Mouse (Mus musculus) CH12.LX (cell line): ENCODE data around the gene Agmat. TPM values are rescaled to one million over a fixed set of nuclear protein-coding genes. Genes with fewer than 3 reads are reported as not detected.

ENCODE experiments used
- DNase-seq: peaks from one replicate; pipeline ENCODE4 v3.0.0-alpha.2; 2013; ENCODE audit errors: extremely low read depth
- H3K27ac ChIP-seq: 2 replicates; pipeline ENCODE4 v1.5.1; 2012; ENCODE audit warnings: low read depth, mild to moderate bottlenecking, control low read depth, moderate library complexity; ENCODE audit not compliant: insufficient read depth
- H3K27me3 ChIP-seq: replicated peaks from 2 replicates; pipeline ENCODE3; 2012; ENCODE audit warnings: inconsistent platforms
- H3K36me3 ChIP-seq, 2 experiments: replicated peaks in 1 of 2; 2 replicates each; pipeline versions ENCODE3 to v1.6.1; 2012; ENCODE audit warnings: inconsistent platforms in 1 of 2, low read length in 1 of 2, mild to moderate bottlenecking in 1 of 2, mixed read lengths in 1 of 2, moderate library complexity in 1 of 2; ENCODE audit not compliant: control insufficient read depth in 1 of 2, insufficient read depth in 1 of 2
- H3K4me1 ChIP-seq, 2 experiments: 2 replicates each; pipeline ENCODE4 v1.6.1; 2012; ENCODE audit warnings: inconsistent platforms in 1 of 2, moderate library complexity in 1 of 2; ENCODE audit not compliant: insufficient read depth in 2 of 2, control insufficient read depth in 1 of 2
- H3K4me2 ChIP-seq: 2 replicates; pipeline ENCODE4 v1.6.1; 2012; ENCODE audit warnings: low read depth, mild to moderate bottlenecking, control low read depth; ENCODE audit not compliant: poor library complexity, insufficient read depth, severe bottlenecking
- H3K4me3 ChIP-seq, 3 experiments: fragments of 150-350 bp in 1 of 3; sonication (generic) in 1 of 3; replicated peaks in 1 of 3; 2 replicates each; pipeline versions ENCODE3 to v1.5.1; 2011 to 2012; ENCODE audit warnings: low read depth in 2 of 3, low read length in 2 of 3, mild to moderate bottlenecking in 2 of 3, moderate library complexity in 2 of 3, control low read depth in 1 of 3, improper control_type of control experiment in 1 of 3, inconsistent platforms in 1 of 3, mixed read lengths in 1 of 3; ENCODE audit not compliant: poor library complexity in 1 of 3
- H3K79me2 ChIP-seq: replicated peaks from 2 replicates; pipeline ENCODE4 v1.6.1; 2012; ENCODE audit warnings: mild to moderate bottlenecking, moderate library complexity; ENCODE audit not compliant: control insufficient read depth, poor library complexity, insufficient read depth, severe bottlenecking; ENCODE audit errors: extremely low read depth
- H3K9ac ChIP-seq: 2 replicates; pipeline ENCODE4 v1.6.1; 2012; ENCODE audit warnings: low read depth, mild to moderate bottlenecking, control low read depth, moderate library complexity; ENCODE audit not compliant: insufficient read depth
- H3K9me3 ChIP-seq: replicated peaks from 2 replicates; pipeline ENCODE3; 2012; ENCODE audit warnings: low read length, inconsistent platforms, mixed read lengths
- CTCF ChIP-seq, 2 experiments: IDR thresholded peaks in 1 of 2; conservative IDR thresholded peaks in 1 of 2; 2 replicates each; pipeline ENCODE4 v1.5.1; 2011 to 2012; ENCODE audit warnings: low read depth in 2 of 2, low read length in 2 of 2, improper control_type of control experiment in 1 of 2, inconsistent platforms in 1 of 2, mild to moderate bottlenecking in 1 of 2, moderate library complexity in 1 of 2
- ELF1 ChIP-seq: IDR thresholded peaks from 2 replicates; pipeline ENCODE4 v1.6.1; 2014; ENCODE audit warnings: low read depth, mild to moderate bottlenecking, inconsistent platforms, low read length, improper control_type of control experiment
- IRF4 ChIP-seq: IDR thresholded peaks from 2 replicates; pipeline ENCODE4 v1.6.1; 2014; ENCODE audit warnings: low read depth, mild to moderate bottlenecking, inconsistent platforms, low read length, improper control_type of control experiment
- MAFK ChIP-seq: IDR thresholded peaks from 2 replicates; pipeline ENCODE4 v1.6.1; 2011; ENCODE audit warnings: low read length, improper control_type of control experiment; ENCODE audit not compliant: insufficient replicate concordance
- MAX ChIP-seq: IDR thresholded peaks from 2 replicates; pipeline ENCODE4 v1.6.1; 2011; ENCODE audit warnings: low read length, improper control_type of control experiment
- MAZ ChIP-seq: IDR thresholded peaks from 2 replicates; pipeline ENCODE4 v1.6.1; 2012; ENCODE audit warnings: low read depth, mild to moderate bottlenecking, inconsistent platforms, low read length, improper control_type of control experiment, moderate library complexity
- MEF2A ChIP-seq: IDR thresholded peaks from 2 replicates; pipeline ENCODE4 v1.6.1; 2014; ENCODE audit warnings: low read depth, mild to moderate bottlenecking, inconsistent platforms, low read length, improper control_type of control experiment, borderline replicate concordance
- MXI1 ChIP-seq: IDR thresholded peaks from 2 replicates; pipeline ENCODE4 v1.6.1; 2011; ENCODE audit warnings: mild to moderate bottlenecking, low read depth, low read length, improper control_type of control experiment
- MYC ChIP-seq: IDR thresholded peaks from 2 replicates; pipeline ENCODE4 v1.6.1; 2011; ENCODE audit warnings: low read depth, mild to moderate bottlenecking, improper control_type of control experiment, low read length
- NELFE ChIP-seq: IDR thresholded peaks from 2 replicates; pipeline ENCODE4 v1.6.1; 2011; ENCODE audit warnings: low read depth, low read length, improper control_type of control experiment
- RAD21 ChIP-seq: IDR thresholded peaks from 2 replicates; pipeline ENCODE4 v1.6.1; 2011; ENCODE audit warnings: low read depth, mild to moderate bottlenecking, low read length, improper control_type of control experiment, moderate library complexity
- RCOR1 ChIP-seq: conservative IDR thresholded peaks from 2 replicates; pipeline ENCODE4 v1.6.1; 2012; ENCODE audit warnings: low read depth, mild to moderate bottlenecking, inconsistent platforms, low read length, improper control_type of control experiment
- TBP ChIP-seq: conservative IDR thresholded peaks from 2 replicates; pipeline ENCODE4 v1.6.1; 2011; ENCODE audit warnings: low read depth, low read length, improper control_type of control experiment
- UBTF ChIP-seq: IDR thresholded peaks from 2 replicates; pipeline ENCODE4 v1.6.1; 2012; ENCODE audit warnings: low read depth, mild to moderate bottlenecking, inconsistent platforms, low read length, improper control_type of control experiment, moderate library complexity
- ZC3H11A ChIP-seq: IDR thresholded peaks from 2 replicates; pipeline ENCODE4 v1.6.1; 2012; ENCODE audit warnings: low read depth, mild to moderate bottlenecking, inconsistent platforms, low read length, improper control_type of control experiment
- ZKSCAN1 ChIP-seq: IDR thresholded peaks from 2 replicates; pipeline ENCODE4 v1.6.1; 2012; ENCODE audit warnings: low read depth, inconsistent platforms, low read length, improper control_type of control experiment, borderline replicate concordance
- dilution Hi-C: fragments of 300-500 bp; cut with MboI; formaldehyde crosslinking; loops from 2 replicates; pipeline ENCODE4 v1.14.3; 2020; ENCODE audit warnings: low sequenced_read_pairs; ENCODE audit not compliant: extremely low pct_unique_long_range_greater_than_20kb, extremely low pct_ligation_motif_present
- in situ Hi-C: fragments of 300-500 bp; cut with MboI; formaldehyde crosslinking; loops from 3 replicates; pipeline ENCODE4 v1.14.3; 2019; ENCODE audit warnings: low sequenced_read_pairs, low pct_ligation_motif_present, low pct_unique_long_range_greater_than_20kb, mixed read lengths
- polyA plus RNA-seq: library from polyadenylated mRNA; unstranded; fragments of >175 nt; gene quantifications from 2 replicates; pipeline ENCODE4 v1.2.1, GENCODE M21; 2012; ENCODE audit warnings: low read depth; ENCODE audit not compliant: insufficient read length
- total RNA-seq, 2 experiments: library from RNA; depleted of rRNA; stranded (reverse); fragments of 300-350 nt in 1 of 2; fragments of >200 nt in 1 of 2; gene quantifications; 2 replicates each; pipeline ENCODE4 v1.2.3; 2012 to 2014

Agmat gene
- total and polyA plus RNA-seq, 3 experiments, result not detected

DNA sequence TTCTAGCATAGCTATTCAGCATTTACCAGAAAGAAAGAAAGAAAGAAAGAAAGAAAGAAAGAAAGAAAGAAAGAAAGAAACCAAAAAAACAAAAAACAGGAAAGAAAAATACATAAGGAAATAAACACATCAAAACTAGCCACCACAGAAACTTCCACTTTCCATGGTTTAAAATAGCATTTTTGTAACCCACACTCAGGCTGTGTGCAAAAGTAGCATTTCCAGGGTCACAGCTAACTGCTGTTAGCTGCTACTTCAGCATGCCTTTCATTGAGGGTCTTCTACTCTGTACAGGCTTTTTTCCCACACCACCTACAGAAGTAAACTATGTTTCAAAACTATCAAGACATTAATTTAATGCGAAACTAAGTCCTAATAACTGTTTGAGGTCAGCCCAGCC lies 27.2 kb upstream of the Agmat start:
- Histone ChIP-seq H3K36me3 (peaks cover 5 to 51% of the 10 kb centered on the region in 2 experiments), H3K79me2 (peaks cover 74% of the 10 kb centered on the region), H3K4me1 (peaks cover 14 to 76% of the 10 kb centered on the region in 2 experiments), H3K27me3 (no peaks in the 10 kb centered on the region), H3K9me3 (peaks cover 11% of the 10 kb centered on the region), H3K4me3 (no peak overlapping the region), H3K27ac (no peak overlapping the region), H3K4me2 (no peak overlapping the region), H3K9ac (no peak overlapping the region)
- in situ Hi-C loops, result no loop called here
- TF ChIP-seq IRF4 (0 out of 2 replicates have a peak, but pooled peaks have one; percentile 12), MAX (no peak), MEF2A (peak; percentile 65; the same call in 1 of the 2 replicates)
- DNase-seq, result no peak
- dilution Hi-C loops, result no loop called here

GRCm38 (mm10) chr4:141720761-141721523 lies 25.5 kb upstream of the Agmat start:
- no peak overlapping the region for H3K27ac ChIP-seq
- in situ Hi-C loops (no loop called here), dilution Hi-C loops (no loop called here)
- H3K4me1 ChIP-seq, result peaks cover 7 to 68% of the 10 kb centered on the region in 2 experiments; a peak in 3 of 4 replicates
- H3K36me3 ChIP-seq, result peaks cover 5 to 40% of the 10 kb centered on the region in 2 experiments
- H3K9me3 ChIP-seq, result peaks cover 11% of the 10 kb centered on the region
- H3K27me3 ChIP-seq, result no peaks in the 10 kb centered on the region
- no peak overlapping the region for H3K9ac ChIP-seq
- no peak overlapping the region for H3K4me3 ChIP-seq
- peaks cover 63% of the 10 kb centered on the region for H3K79me2 ChIP-seq
- no peak for DNase-seq
- 0 out of 2 replicates have a peak overlapping the region, but pooled peaks have one; percentile 92 for H3K4me2 ChIP-seq
- no peak for TF ChIP-seq MYC
- TF ChIP-seq RAD21, result no peak
- TF ChIP-seq ZKSCAN1, result no peak
- no peak for TF ChIP-seq ELF1
- no peak for TF ChIP-seq MAZ
- no peak for TF ChIP-seq CTCF (conservative IDR thresholded peaks at IDR 0.05 in 1 of 2, IDR thresholded peaks at IDR 0.05 in 1 of 2; ENCODE audit: low read depth in 2 of 2, low read length in 2 of 2)
- no peak for TF ChIP-seq ZC3H11A
- no peak for TF ChIP-seq NELFE
- TF ChIP-seq UBTF, result no peak
- no peak for TF ChIP-seq RCOR1
- no peak for TF ChIP-seq MAX
- no peak for TF ChIP-seq TBP
- no peak for TF ChIP-seq MXI1
- TF ChIP-seq MAFK, result no peak
